Mouse (Mus musculus): ENCODE data around the gene Ephx1. TPM values are rescaled to one million over a fixed set of nuclear protein-coding genes. Genes with fewer than 3 reads are reported as not detected.

Ephx1 gene
- total RNA-seq, 2 experiments from 2014 or later: 17.0 to 19.1 TPM

DNA sequence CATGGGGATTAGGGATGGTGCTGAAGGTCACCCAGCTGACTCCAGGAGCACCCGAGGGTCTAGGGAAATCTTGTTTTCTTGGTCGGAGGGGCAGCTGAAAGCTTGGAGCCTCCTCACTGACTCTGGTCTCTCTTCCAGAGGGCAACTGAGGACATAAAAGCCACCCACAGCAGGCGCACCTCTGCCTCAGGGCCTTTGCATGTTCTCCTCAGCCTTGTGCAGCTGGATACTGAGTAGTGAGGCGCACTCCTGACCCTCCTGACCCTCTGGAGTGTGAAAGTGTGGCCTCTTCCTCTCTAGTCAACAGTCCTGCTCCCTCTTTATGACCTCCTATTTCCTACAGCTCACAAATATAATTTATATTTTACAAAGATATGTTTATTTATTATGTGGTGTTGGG is 4.7 kb downstream of the Ephx1 start:
- DNase-seq (ENCODE audit: low spot score in 2 of 2): no peak
- intact Hi-C loops (cut with DNase I): no loop called here

DNA sequence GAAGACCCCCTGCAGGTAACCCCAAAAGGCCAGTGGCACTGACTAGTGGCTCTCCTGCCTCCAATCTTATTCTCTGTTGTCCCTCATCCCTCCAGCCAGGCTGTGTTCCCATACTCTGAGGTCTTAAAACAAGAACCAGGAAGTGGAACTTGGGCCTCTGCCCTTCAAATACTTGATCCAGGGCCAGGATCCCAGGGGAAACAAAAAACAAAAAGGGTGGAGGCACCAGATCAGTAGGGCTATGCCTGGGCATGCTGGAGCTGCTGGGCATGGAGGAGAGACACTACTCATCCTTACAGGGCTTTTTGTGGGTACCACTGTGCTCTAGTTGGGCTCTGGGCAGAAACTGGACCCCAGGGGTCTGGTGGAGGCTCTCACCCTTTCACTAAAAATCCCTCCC is 5.1 kb downstream of the Ephx1 start:
- peak; percentile 14 to 39 for DNase-seq (ENCODE audit: low spot score in 2 of 2)
- intact Hi-C loops (cut with DNase I): no loop called here

DNA sequence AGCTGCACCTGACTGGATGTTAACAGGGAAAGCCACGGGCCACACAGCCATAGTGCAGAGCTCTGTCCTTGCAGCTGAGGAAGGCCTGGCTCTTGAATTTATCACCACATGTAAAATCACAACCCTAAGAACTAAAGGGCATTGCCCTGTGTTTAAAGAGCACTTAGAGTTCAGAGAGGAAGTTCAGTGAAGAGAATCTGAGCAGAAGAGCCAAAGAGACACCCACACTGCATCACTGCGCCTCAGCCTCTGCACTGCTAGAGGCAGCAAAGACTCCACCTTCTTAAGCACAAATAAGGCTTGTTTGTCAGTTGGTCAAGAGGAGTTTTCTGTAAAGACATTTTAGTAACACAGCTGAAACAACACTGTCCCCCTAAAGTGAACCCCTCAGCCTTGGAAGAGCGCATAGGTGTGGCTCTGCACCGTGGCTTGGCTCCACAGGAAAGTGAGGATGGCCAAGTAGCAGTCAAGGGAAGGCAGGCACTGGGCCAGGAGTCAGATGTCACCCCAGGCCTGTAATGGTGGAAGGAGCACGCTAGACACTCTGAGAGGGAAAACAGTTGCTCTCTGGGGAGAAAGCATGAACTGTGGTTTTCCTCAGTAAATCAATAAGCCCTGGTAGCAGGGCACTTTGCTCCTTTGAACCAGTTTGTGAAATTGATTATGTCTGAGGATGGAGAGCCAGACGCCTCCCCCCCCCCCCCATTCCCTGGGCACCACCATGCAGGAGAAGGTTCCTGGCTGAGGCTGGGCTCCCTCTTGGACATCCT is 5.8 kb downstream of the Ephx1 start:
- intact Hi-C loops (cut with DNase I): no loop called here
- no peak for DNase-seq (ENCODE audit: low spot score in 2 of 2)

DNA sequence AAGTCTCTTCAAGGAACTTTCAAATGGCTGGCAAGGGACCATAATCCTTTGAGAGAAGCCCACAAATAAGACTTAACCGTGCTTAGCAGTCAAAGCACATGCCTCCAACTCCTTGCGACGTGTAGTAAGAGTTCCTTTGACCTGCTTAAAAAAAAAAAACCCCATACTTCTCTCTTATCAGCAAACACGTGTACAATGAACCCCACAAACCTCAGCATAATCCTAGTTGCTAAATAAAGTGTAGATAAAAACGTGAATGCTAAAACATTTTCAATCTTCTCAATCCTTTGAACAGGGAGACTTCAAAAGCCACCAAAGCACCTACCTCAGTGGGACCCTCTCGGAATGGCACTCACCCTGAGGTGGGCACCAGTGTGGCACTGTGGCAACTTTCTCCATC is 7.3 kb downstream of the Ephx1 start:
- no peak for DNase-seq (ENCODE audit: low spot score in 2 of 2)
- intact Hi-C loops (cut with DNase I): no loop called here

DNA sequence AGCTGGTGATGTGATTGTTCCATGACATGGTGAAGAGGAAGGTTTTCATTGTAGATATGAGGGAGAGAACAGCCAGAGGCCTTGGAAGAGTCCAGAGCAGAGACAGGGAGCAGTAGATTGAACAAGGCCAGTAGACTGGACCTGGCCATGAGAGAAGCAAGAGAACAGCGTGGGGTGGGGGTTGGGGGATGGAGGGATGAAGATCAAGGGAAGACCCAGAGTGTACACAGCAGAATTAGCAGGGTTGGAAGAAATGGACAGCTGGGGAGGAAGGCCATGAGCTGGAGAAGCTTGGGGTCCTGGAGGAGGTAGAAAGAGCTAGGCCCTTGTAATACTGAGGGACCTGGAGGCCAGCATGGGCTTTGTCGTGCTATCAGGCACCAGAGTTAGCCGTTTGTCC is 8.3 kb downstream of the Ephx1 start:
- no peak for DNase-seq (ENCODE audit: low spot score in 2 of 2)
- intact Hi-C loops (cut with DNase I): no loop called here

DNA sequence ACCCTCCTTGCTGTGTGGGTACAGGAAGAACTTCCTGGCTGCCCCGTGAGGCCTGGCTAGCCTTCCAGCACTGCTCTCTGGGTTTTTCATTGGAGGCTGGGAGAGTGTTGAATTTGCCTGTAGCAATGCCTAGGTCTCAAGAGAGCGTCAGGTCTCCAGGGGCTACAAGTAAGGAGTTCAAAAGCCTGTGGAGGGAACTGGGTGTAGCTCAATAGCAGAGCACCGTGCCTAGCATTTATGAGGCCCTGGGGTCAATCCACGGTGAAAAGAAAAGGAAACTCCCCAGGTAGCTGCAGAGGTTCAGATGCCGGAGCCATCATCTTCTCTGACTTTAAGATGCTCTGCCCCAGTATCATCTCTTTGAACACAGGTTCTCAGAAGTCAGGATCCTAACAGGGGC is 9.1 kb downstream of the Ephx1 start:
- no peak for DNase-seq (ENCODE audit: low spot score in 2 of 2)

DNA sequence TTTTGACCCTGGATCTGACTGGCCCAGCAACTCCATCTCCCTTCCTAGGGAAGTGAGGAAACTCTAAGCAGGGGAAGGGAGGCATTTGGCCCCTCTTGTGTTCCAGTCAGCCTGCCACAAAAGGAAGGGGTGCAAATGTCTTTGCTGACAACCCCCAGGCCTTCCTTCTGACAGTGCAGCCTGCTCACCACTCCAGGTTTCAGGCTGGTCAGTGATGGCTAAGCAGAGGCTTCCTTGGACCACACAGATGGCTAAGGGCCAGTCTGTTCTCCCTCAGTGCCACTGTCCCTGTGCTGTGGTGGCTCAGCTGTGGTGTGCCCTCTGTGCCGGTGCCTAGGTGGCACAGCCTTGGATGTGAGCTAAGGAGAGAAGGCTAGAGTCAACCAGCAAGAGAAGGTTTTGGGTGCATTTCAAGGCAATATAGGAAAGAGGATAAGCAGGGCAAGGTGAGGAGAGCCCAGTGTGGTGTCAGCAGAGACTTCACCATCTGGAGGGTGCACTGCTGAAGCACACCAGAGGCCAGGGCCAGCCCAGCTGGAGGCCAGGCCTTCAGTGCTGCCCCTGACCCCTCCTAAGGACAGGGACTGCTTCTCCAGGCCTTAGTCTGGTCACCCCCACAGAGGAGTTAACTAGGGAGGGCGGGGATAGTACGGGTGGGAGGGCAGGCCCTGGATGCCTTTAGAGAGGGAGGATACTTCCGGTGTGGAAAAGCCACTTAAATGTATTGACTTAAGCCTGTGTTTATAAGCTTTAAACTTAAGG is 10.4 kb downstream of the Ephx1 start:
- intact Hi-C loops (cut with DNase I): no loop called here
- DNase-seq (ENCODE audit: low spot score in 2 of 2): no peak

More for the DNA sequence above, 9.1 kb downstream of the Ephx1 start:
- intact Hi-C loops (cut with DNase I): no loop called here

DNA sequence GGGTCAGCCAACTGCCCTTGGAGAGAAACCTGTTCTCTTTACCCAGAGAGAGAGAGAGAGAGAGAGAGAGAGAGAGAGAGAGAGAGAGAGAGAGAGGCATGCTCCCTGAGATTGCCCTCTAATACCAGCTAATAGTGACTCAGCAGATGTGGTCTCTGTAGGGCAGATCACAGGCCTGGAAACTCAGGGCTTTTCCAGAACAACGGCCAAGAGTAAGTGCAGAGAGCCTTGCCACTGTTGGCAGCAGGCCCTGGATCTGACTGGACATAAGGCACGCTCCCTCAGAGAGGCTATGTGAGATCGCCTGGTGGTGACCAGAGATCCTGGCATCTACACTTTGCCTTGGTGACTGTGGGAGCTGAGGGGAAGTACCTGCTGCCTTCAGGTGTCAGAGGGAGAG is 10.9 kb downstream of the Ephx1 start:
- no peak for DNase-seq (ENCODE audit: low spot score in 2 of 2)
- intact Hi-C loops (cut with DNase I): no loop called here

DNA sequence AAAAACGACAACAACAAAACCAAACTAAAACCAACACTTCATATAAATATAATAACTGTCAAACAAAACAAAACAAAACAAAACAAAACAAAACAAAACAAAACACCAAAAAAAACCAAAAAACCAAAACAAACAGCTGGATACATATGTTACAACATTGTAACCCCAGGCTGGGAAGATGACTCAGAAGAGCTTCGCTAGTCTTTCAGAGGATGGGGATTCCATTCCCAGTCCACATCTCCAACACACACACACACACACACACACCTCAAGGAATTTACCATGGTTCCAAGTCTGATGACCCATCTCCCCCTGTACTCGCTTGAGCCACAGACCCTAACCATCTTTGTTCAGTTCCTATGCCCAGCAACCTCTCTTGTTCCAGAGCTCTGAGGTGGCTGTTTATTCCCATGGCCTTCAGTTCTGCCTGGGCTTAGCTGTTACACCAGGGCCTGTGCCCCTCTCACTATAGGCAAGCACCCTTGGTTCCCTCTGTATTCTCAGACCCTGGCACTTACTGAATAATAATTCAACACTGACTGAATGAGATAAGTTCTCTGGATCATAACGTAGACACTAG is 11.6 kb downstream of the Ephx1 start:
- intact Hi-C loops (cut with DNase I): no loop called here

DNA sequence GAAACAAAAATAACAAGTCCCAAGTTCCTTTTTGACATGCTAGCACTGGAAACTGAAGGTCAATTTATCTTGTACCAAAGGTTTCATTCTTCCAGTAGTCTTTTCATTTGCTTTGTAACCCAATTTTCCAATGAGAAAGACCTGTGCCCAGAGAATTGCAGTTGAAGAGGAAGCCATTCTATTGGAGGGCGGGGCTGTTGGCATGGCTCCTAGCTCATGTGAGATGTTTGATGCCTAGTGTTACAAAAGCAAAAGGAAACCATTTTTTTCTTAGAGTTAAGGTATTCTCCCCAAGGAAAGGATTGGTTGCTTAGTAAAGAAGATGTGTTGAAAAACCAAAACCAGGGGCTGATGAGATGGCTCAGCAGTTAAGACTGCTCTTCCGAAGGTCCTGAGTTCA is 12.4 kb downstream of the Ephx1 start:
- intact Hi-C loops (cut with DNase I): no loop called here
- DNase-seq (ENCODE audit: low spot score in 2 of 2): no peak

More for the DNA sequence above, 11.6 kb downstream of the Ephx1 start:
- no peak for DNase-seq (ENCODE audit: low spot score in 2 of 2)

DNA sequence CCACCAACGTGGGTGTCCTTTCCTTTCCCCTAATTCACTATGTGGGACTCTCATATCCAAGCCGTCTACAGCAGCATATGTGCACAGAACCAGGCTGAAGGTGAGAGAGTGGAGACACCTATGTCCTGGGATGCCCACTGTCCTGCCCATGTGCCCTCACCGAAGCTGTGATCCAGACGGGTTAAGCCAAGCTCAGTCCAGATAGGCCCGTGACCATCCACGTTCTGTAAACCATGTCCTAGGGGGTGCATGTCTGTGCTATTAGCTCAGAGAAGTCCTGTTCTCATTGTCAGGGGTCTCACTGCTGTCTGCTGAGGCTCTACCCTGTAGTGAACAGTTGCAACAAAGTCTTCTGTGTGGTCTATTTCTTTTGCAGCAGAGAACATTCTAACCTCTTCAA is 12.9 kb downstream of the Ephx1 start:
- intact Hi-C loops (cut with DNase I): no loop called here
- DNase-seq (ENCODE audit: low spot score in 2 of 2): no peak

DNA sequence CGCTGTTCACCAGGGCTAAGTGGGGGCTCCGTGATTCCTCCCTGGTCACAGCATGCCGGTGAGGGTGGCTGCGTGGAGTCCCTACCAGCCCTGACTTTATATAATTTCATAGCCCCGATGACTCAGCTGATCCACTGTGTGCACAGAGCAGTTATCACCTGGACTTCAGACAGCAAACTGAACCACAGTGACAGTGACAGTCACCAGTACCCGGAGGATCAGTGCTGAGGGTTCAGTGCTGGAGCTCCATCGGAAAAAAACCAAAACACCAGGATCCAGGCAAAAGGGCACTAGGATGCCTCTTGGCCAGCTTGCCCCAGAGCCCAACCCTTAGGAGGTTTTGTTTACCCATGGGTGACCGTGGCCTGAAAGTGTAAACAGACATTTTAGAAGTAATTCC is 15.4 kb downstream of the Ephx1 start:
- intact Hi-C loops (cut with DNase I): no loop called here
- no peak for DNase-seq (ENCODE audit: low spot score in 2 of 2)

DNA sequence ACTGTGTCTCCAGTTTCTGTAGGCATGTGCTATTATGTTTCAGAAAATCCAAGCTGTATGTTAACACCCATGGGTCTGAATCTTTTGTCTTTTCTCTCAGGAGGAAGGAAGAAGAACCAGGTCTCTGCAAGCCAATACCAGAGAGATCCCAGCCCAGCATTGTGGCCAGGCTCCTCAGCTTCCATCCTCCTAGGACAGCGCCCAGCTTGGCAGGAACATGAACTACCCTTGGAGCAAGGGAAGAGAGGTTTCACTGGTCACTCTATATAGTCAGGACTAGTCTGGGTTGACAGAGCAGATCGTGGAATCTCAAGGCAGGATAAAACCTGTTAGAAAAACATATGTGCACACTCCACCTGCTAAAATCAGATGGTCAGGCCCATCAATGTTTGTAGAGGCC is 16.9 kb downstream of the Ephx1 start:
- intact Hi-C loops (cut with DNase I): no loop called here
- no peak for DNase-seq (ENCODE audit: low spot score in 2 of 2)

DNA sequence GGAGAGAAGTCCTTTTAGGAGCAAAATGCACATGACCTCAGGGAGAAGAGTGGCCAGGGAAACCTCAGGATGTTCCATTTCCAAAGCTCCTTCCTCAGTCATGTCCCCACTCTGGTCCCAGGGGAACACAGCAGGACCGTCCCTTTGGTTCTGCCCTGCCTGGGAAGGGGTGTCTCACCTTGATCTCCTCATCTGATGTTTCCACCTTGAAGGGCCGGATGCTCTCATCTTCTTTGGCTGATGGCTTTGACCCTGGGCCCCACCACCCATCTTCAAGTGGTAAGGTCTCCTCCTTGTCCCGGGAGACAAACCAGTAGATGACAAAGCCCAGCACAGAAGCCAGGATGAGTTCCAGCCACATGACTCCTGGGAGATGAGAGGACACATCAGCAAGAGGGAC is 19.1 kb downstream of the Ephx1 start:
- intact Hi-C loops (cut with DNase I): no loop called here
- DNase-seq (ENCODE audit: low spot score in 2 of 2): no peak

DNA sequence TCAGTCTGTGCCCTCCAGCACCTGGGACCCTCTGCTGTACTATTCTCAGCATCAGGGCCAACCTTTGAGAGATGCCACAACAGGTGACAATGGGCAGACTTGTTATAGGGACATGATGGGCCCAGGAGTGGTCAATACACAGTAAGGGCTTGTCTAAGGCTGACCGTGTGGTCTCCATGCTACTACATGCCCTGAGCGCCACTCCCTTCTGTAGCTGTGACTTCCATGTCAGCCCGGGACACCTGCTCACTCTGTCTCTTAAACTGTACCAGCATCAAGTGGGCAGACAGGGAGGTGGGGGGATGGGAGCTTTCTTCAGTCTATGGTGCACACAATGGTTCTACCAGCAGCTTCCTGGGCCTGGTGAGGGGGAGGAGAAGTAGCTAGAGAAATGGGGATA is 19.5 kb downstream of the Ephx1 start:
- no peak for DNase-seq (ENCODE audit: low spot score in 2 of 2)
- intact Hi-C loops (cut with DNase I): no loop called here

DNA sequence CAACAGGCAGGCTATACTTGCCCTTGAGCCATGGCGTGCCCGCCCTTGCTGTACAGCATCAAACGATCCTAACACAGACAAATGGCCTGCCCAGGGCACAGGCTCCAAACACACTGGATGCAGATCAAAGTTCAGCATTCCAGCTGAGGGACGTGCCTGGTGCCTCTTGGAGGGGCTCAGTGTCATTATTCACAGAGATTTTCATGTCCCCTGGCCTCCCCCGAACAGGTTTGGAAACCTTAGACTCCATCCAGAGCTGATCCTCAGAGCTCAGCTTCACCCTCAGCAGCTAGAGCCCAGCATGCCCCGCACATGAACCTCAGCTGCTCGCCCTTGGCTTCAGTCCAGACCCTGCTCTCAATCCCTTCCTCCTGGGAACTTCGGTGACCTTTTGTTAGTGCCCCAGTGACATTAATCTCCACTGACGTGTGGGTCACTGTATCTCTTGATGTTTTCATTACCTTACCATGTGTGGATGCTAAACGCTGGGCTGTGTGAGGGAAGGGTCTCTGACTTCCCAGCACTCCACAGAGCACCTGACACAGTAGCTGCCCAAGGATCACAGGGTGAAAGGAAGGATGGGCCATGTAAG is 20.1 kb downstream of the Ephx1 start:
- intact Hi-C loops (cut with DNase I): no loop called here
- no peak for DNase-seq (ENCODE audit: low spot score in 2 of 2)

DNA sequence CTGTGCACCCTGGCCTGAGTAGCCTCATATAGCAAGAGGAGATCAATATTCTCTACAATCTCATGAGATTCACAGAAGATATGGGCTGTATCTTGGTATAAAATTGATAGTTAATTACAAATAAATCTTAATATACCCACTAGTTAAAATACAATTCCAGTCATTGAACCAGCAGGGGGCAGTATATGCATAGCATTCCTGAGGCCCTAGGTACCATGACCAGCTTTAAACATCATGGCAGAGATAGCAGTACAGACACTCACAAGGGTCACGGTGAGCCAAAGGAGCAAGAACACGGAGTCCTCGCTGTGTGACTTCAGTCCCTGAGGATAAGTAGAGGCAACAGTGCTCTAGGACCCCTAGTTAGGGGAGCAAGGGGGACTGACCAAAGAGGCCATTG is 28.6 kb downstream of the Ephx1 start:
- peak; percentile 65 to 70 for DNase-seq (ENCODE audit: low spot score in 2 of 2)
- intact Hi-C loops (cut with DNase I): loop anchor here (2.0 to 5.0 kb wide), 2 partner anchors 47 to 90 kb away; no protein-coding TSS in a partner anchor

DNA sequence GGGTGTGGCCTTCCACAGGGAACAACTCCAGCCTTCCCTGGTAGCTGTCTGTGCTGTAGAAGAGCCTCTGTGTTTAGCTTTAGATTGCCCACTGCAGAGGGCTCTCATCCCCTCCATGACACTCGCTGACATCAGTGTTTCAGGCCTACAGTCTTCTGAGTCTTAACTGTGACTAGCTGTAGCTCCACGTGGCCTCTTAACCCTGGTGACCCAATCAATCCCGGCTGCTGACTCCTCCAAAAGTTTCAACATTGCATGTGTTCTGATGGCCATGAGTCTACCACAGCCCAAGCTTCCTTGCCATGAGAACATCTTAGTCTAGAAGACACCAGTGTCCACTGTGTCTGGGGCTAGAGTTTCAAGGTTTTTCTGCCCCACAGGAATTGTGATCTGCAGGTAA is 30.0 kb downstream of the Ephx1 start:
- DNase-seq (ENCODE audit: low spot score in 2 of 2): no peak
- intact Hi-C loops (cut with DNase I): loop anchor here (5.0 kb wide), 1 partner anchor 92 kb away; no protein-coding TSS in a partner anchor

DNA sequence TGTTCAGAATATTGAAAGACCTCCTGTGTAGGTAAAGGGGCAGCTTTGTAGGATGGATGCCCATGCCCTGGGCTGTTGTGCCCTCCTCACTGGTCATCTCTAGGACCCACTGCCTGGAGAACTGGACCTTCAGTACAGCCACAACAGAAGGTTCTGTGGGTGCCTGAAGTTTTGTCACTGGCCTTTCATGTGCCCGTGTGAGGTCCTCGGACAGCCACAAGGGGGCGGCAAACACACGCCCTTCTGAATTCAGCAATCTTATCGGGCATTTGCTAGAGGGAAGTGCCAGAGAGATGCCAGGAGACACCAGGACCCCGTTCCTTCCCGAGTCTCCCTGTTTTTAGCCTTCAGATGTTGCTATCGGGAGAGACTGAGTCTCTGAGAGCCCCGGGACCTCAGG is 32.9 kb downstream of the Ephx1 start:
- intact Hi-C loops (cut with DNase I): loop anchor here (5.0 kb wide), 1 partner anchor 115 kb away; no protein-coding TSS in a partner anchor
- DNase-seq (ENCODE audit: low spot score in 2 of 2): peak; percentile 70 to 80

DNA sequence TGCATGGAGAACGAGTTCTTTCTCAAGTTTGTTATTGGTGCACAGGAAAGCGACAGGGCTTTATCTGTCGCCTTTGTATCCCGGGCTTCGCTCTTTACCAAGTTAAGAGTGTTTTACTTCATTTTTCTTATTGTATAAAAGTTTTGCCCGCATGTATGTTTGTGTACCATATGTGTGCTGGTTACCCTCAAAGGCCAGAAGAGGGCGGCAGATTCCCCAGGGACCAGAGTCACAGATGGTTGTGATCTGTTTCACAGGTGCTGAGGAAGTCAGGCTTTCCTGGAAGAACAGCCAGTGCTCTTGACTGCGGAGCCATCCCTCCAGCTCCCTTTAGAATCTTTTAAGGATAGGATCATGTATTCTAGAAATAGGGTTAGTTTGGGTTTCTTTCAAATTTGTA is 34.0 kb downstream of the Ephx1 start:
- DNase-seq (ENCODE audit: low spot score in 2 of 2): no peak
- intact Hi-C loops (cut with DNase I): loop anchor here (5.0 kb wide), 1 partner anchor 116 kb away; no protein-coding TSS in a partner anchor
